Mouse (Mus musculus): Measurements from ENCODE around the gene Aak1.
A peak's percentile ranks its signal among the peaks of the same experiment; 100 is the strongest.

Aak1 gene

GRCm38 (mm10) chr6:86885816-86886529 is 36.7 kb downstream of the Aak1 start:
- no peak for DNase-seq (ENCODE audit: low read depth, low spot score)

- no peak for DNase-seq (ENCODE audit: low read depth, low spot score)
These were observed 37.5 kb downstream of the Aak1 start for GRCm38 (mm10) chr6:86886803-86887202.

GRCm38 (mm10) chr6:86897520-86897919 is 48.2 kb downstream of the Aak1 start:
- no peak for DNase-seq (ENCODE audit: low read depth, low spot score)

- no peak for DNase-seq (ENCODE audit: low read depth, low spot score)
These were observed 49.7 kb downstream of the Aak1 start for GRCm38 (mm10) chr6:86899053-86899452.

- no peak for DNase-seq (ENCODE audit: low read depth, low spot score)
These were observed 50.6 kb downstream of the Aak1 start for GRCm38 (mm10) chr6:86899965-86900364.

- no peak for DNase-seq (ENCODE audit: low read depth, low spot score)
These were observed 51.2 kb downstream of the Aak1 start for GRCm38 (mm10) chr6:86900546-86900945.

GRCm38 (mm10) chr6:86905500-86905899 is 56.2 kb downstream of the Aak1 start:
- no peak for DNase-seq (ENCODE audit: low read depth, low spot score)

- DNase-seq (ENCODE audit: low read depth, low spot score): no peak
These were observed 57.9 kb downstream of the Aak1 start for GRCm38 (mm10) chr6:86907191-86907590.

GRCm38 (mm10) chr6:86908561-86909150 is 59.3 kb downstream of the Aak1 start:
- no peak for DNase-seq (ENCODE audit: low read depth, low spot score)

- no peak for DNase-seq (ENCODE audit: low read depth, low spot score)
These were observed 60.6 kb downstream of the Aak1 start for GRCm38 (mm10) chr6:86909881-86910280.

GRCm38 (mm10) chr6:86916157-86916820 is 67.0 kb downstream of the Aak1 start:
- no peak for DNase-seq (ENCODE audit: low read depth, low spot score)

- DNase-seq (ENCODE audit: low read depth, low spot score): no peak
These were observed 67.9 kb downstream of the Aak1 start for GRCm38 (mm10) chr6:86917231-86917630.

- no peak for DNase-seq (ENCODE audit: low read depth, low spot score)
These were observed 68.9 kb downstream of the Aak1 start for GRCm38 (mm10) chr6:86918058-86918835.

- DNase-seq (ENCODE audit: low read depth, low spot score): peak; percentile 33
These were observed 72.6 kb downstream of the Aak1 start for GRCm38 (mm10) chr6:86921880-86922279.

- no peak for DNase-seq (ENCODE audit: low read depth, low spot score)
These were observed 75.4 kb downstream of the Aak1 start for GRCm38 (mm10) chr6:86924746-86925145.

GRCm38 (mm10) chr6:86934541-86934940 is 85.2 kb downstream of the Aak1 start:
- DNase-seq (ENCODE audit: low read depth, low spot score): no peak

GRCm38 (mm10) chr6:86939797-86940196 is 90.5 kb downstream of the Aak1 start:
- DNase-seq (ENCODE audit: low read depth, low spot score): no peak

- no peak for DNase-seq (ENCODE audit: low read depth, low spot score)
These were observed 91.6 kb downstream of the Aak1 start for GRCm38 (mm10) chr6:86940966-86941365.

- no peak for DNase-seq (ENCODE audit: low read depth, low spot score)
These were observed 97.8 kb downstream of the Aak1 start for GRCm38 (mm10) chr6:86947100-86947499.

- no peak for DNase-seq (ENCODE audit: low read depth, low spot score)
These were observed 99.4 kb downstream of the Aak1 start for GRCm38 (mm10) chr6:86948746-86949145.

GRCm38 (mm10) chr6:86950141-86950540 is 100.8 kb downstream of the Aak1 start:
- DNase-seq (ENCODE audit: low read depth, low spot score): no peak

- no peak for DNase-seq (ENCODE audit: low read depth, low spot score)
These were observed 101.5 kb downstream of the Aak1 start for GRCm38 (mm10) chr6:86950733-86951255.
